Comparison of ENCODE assay signal across 25 mouse cellular contexts in genomic region chr1:110005038-110005437, GRCm38 (mm10). TPM values are rescaled to one million over a fixed set of nuclear protein-coding genes. Genes with fewer than 3 reads are reported as not detected.
DNase-seq lines count a peak whose midpoint lies in the region; ATAC-seq and TF ChIP-seq lines count a peak whose summit lies in the region.
"Had no signal": no experiment of that assay in that cellular context is flagged by ENCODE, and none has a peak within 500 bp of the region (broad histone marks: within the 10 kb centered on the region; RNA-seq: fewer than 3 reads in every experiment).

No protein-coding gene starts in this region.

- no peak overlapping the region for H3K4me2 ChIP-seq in embryonic facial prominence, embryonic 14.5 days (ENCODE audit: low read depth, low read length)

- H3K9ac ChIP-seq in embryonic facial prominence, embryonic 14.5 days (ENCODE audit: low read depth, low read length) = no peak overlapping the region

- intact Hi-C loops in left cerebral cortex, adult 2 months (cut with DNase I) = no loop called here
- intact Hi-C loops in left cerebral cortex, postnatal 14 days (cut with DNase I) = no loop called here

- no peak for TF ChIP-seq CTCF in left cerebral cortex, adult 2 months (IDR thresholded peaks at IDR 0.05)

- no peaks in the 10 kb centered on the region for H3K36me3 ChIP-seq in embryonic facial prominence, embryonic 14.5 days (ENCODE audit: control insufficient read depth, insufficient read depth, low read length)
- H3K36me3 ChIP-seq in embryonic facial prominence, embryonic 10.5 days (replicated peaks) = no peaks in the 10 kb centered on the region
- H3K36me3 ChIP-seq: G1E had no signal

- peak; percentile 17 for DNase-seq in embryonic facial prominence, embryonic 14.5 days (ENCODE audit: low spot score)
- DNase-seq in embryonic facial prominence, embryonic 10.5 days (ENCODE audit: low spot score) = no peak
- no peak for DNase-seq in frontal cortex, postnatal 14 days (ENCODE audit: low spot score in 2 of 2)
- DNase-seq in left cerebral cortex, adult 2 months (ENCODE audit: extremely low spot score in 1 of 2, low spot score in 2 of 2) = no peak
- DNase-seq in left cerebral cortex, postnatal 14 days (ENCODE audit: low spot score in 2 of 2) = no peak
- peak; percentile 50 for DNase-seq in brain, adult 2 months (ENCODE audit: low read depth, low spot score)
- DNase-seq: adrenal gland, adult 2 months; adrenal gland, adult 8-10 months; adrenal gland, postnatal 10 days; adrenal gland, postnatal 14 days; adrenal gland, postnatal 25 days; adrenal gland, postnatal 36 days; B cell, adult 2 months; cerebellum, adult 11 months; cerebellum, adult 11-12 months had no signal

- WGBS in embryonic facial prominence, embryonic 14.5 days = 56% methylated on average over 3 of the region's 3 CpGs
- 84% methylated on average over 3 of the region's 3 CpGs for WGBS in embryonic facial prominence, embryonic 10.5 days

- H3K27ac ChIP-seq in embryonic facial prominence, embryonic 14.5 days (replicated peaks; ENCODE audit: low read depth, low read length) = no peak overlapping the region
- H3K27ac ChIP-seq in embryonic facial prominence, embryonic 10.5 days (replicated peaks) = no peak overlapping the region
- H3K27ac ChIP-seq in left cerebral cortex, adult 2 months = peak overlapping the region; percentile 15; the same call in 1 of the 2 replicates

- H3K4me3 ChIP-seq in embryonic facial prominence, embryonic 14.5 days (ENCODE audit: low read depth, low read length) = no peak overlapping the region
- no peak overlapping the region for H3K4me3 ChIP-seq in embryonic facial prominence, embryonic 10.5 days
- H3K4me3 ChIP-seq in left cerebral cortex, adult 2 months = no peak overlapping the region

- no peaks in the 10 kb centered on the region for H3K9me3 ChIP-seq in embryonic facial prominence, embryonic 14.5 days (ENCODE audit: control insufficient read depth, low read length)
- no peaks in the 10 kb centered on the region for H3K9me3 ChIP-seq in embryonic facial prominence, embryonic 10.5 days

- ATAC-seq in embryonic facial prominence, embryonic 14.5 days (ENCODE audit: low read depth) = no peak
- peak; percentile 91 for ATAC-seq in frontal cortex, adult (ENCODE audit: low TSS enrichment)
- ATAC-seq in erythroblast, adult 5-6 weeks (replicated peaks; ENCODE audit: low FRiP score, poor library complexity, severe bottlenecking) = no peak
- ATAC-seq: activated CD4-positive, CD25-positive, alpha-beta regulatory T cell, adult 4 months; CD4-positive, CD25-positive, alpha-beta regulatory T cell, adult 4 months; Patski had no signal

- no peaks in the 10 kb centered on the region for H3K4me1 ChIP-seq in embryonic facial prominence, embryonic 14.5 days (ENCODE audit: control insufficient read depth, insufficient read depth, low read length)
- H3K4me1 ChIP-seq in embryonic facial prominence, embryonic 10.5 days = no peaks in the 10 kb centered on the region

- H3K27me3 ChIP-seq in embryonic facial prominence, embryonic 14.5 days (replicated peaks; ENCODE audit: control insufficient read depth, insufficient read depth, low read length) = no peaks in the 10 kb centered on the region
- H3K27me3 ChIP-seq in embryonic facial prominence, embryonic 10.5 days (replicated peaks; ENCODE audit: low read depth, poor library complexity, severe bottlenecking) = no peaks in the 10 kb centered on the region
- H3K27me3 ChIP-seq: CH12.LX, Patski had no signal

RNA-seq across cellular contexts. Expression of gene Cdh7, which starts 22.8 kb away (rescaled TPM):
- 2.1 and 3.2 TPM in 2 replicates for polyA plus RNA-seq in embryonic facial prominence, embryonic 14.5 days (2014; fragmentation: Nextera tagmentation; extraction: Ambion mirVana)
- 0.87 and 1.0 TPM in 2 replicates for polyA plus RNA-seq in embryonic facial prominence, embryonic 10.5 days (2016; fragmentation: Nextera tagmentation; extraction: Ambion mirVana)
- total RNA-seq in left cerebral cortex, adult 2 months (2021) = 10 to 100 TPM; 23.5 to 26.6 TPM
- total RNA-seq in left cerebral cortex, postnatal 14 days (2021) = 10 to 100 TPM; 17.1 to 22.3 TPM
- total RNA-seq in erythroblast, adult 5-6 weeks (2015; ENCODE audit: low replicate concordance) = 0.21 TPM in 1 of 2 replicates, not detected in the other
- total RNA-seq in erythroblast, adult 5-6 weeks (2017; ENCODE audit: low replicate concordance) = 0.28 and 1.4 TPM in 2 replicates
- total RNA-seq: adrenal gland, postnatal 10 days; adrenal gland, postnatal 14 days; adrenal gland, postnatal 25 days; CH12.LX; ES-E14; MEL had no signal
- polyA plus RNA-seq: activated CD4-positive, CD25-positive, alpha-beta regulatory T cell, adult 4 months; adrenal gland, adult 2 months; C2C12; G1E; Patski had no signal

Comparison
In these comparisons a context has a peak if more than half of its experiments do, and no peak if none do; other contexts are left out.
1. DNase-seq: peak in embryonic facial prominence, embryonic 14.5 days (single experiment) and brain, adult 2 months (single experiment); none in embryonic facial prominence, embryonic 10.5 days (single experiment), frontal cortex, postnatal 14 days (0 of 2), left cerebral cortex, adult 2 months (0 of 2) and left cerebral cortex, postnatal 14 days (0 of 2).
2. RNA of gene Cdh7, which starts 22.8 kb away (total RNA-seq): 23.5 to 26.6 TPM in left cerebral cortex, adult 2 months and 17.1 to 22.3 TPM in left cerebral cortex, postnatal 14 days; 0.21 to 1.4 TPM in erythroblast, adult 5-6 weeks; every median in the first group is over 4 times any median in the second.